Mouse (Mus musculus) midbrain, embryonic 13.5 days (tissue): Measurements from ENCODE around the gene Fat3. TPM values are rescaled to one million over a fixed set of nuclear protein-coding genes. Genes with fewer than 3 reads are reported as not detected.

Experiments
- ATAC-seq: fragments of 200-750 bp; cut with Nextera tagmentation; 2 replicates; pipeline ENCODE4 v1.8.0; 2017; ENCODE audit warnings: mild to moderate bottlenecking, moderate TSS enrichment, moderate library complexity
- H3K27ac ChIP-seq: fragments of 300-500 bp; sonication (generic); 2 replicates; pipeline ENCODE4 v1.5.1; 2015; ENCODE audit warnings: inconsistent platforms, mild to moderate bottlenecking, moderate library complexity
- H3K27me3 ChIP-seq: fragments of 300-500 bp; sonication (generic); 2 replicates; pipeline ENCODE4 v1.6.1; 2015; ENCODE audit warnings: mild to moderate bottlenecking, inconsistent platforms
- H3K36me3 ChIP-seq: fragments of 300-500 bp; sonication (generic); 2 replicates; pipeline ENCODE4 v1.6.1; 2015; ENCODE audit warnings: mild to moderate bottlenecking, inconsistent platforms
- H3K4me1 ChIP-seq: fragments of 300-500 bp; sonication (generic); replicated peaks from 2 replicates; pipeline ENCODE4 v1.6.1; 2015; ENCODE audit warnings: inconsistent platforms
- H3K4me2 ChIP-seq: fragments of 300-500 bp; sonication (generic); replicated peaks from 2 replicates; pipeline ENCODE4 v1.6.1; 2015; ENCODE audit warnings: moderate library complexity, mild to moderate bottlenecking, inconsistent platforms
- H3K4me3 ChIP-seq: fragments of 300-500 bp; sonication (generic); replicated peaks from 2 replicates; pipeline ENCODE4 v1.5.1; 2015; ENCODE audit warnings: mild to moderate bottlenecking, inconsistent platforms
- H3K9ac ChIP-seq: fragments of 300-500 bp; sonication (generic); replicated peaks from 2 replicates; pipeline ENCODE4 v1.6.1; 2015; ENCODE audit warnings: mild to moderate bottlenecking, inconsistent platforms
- H3K9me3 ChIP-seq: fragments of 300-500 bp; sonication (generic); 2 replicates; pipeline ENCODE4 v1.6.1; 2016; ENCODE audit warnings: mild to moderate bottlenecking, inconsistent platforms
- WGBS: fragments of 180-500 bp; shearing (Covaris S2); methylation state at CpG from one replicate; pipeline ENCODE4 v1.1.7; 2015; 5-methylcytosine and 5-hydroxymethylcytosine counted together
- polyA plus RNA-seq: library from polyadenylated mRNA; unstranded; fragments of >200 nt; fragmentation: Nextera tagmentation; extraction: Ambion mirVana; gene quantifications from 2 replicates; pipeline ENCODE4 v1.2.1, GENCODE M21; 2015

Gene Fat3
- polyA plus RNA-seq, 1 experiment from 2014 or later = 15.4 TPM

GRCm38 (mm10) chr9:15976959-15977663, 524.0 kb downstream of the Fat3 start:
- peak overlapping the region; percentile 56; the same call in 1 of the 2 replicates for H3K27ac ChIP-seq
- H3K27me3 ChIP-seq = no peaks in the 10 kb centered on the region
- 54% methylated on average over 12 of the region's 12 CpGs for WGBS

GRCm38 (mm10) chr9:15975999-15976398, 525.1 kb downstream of the Fat3 start:
- Histone ChIP-seq H3K9me3 (no peaks in the 10 kb centered on the region), H3K27ac (no peak overlapping the region), H3K36me3 (no peaks in the 10 kb centered on the region), H3K4me2 (no peak overlapping the region), H3K9ac (no peak overlapping the region), H3K4me1 (peaks cover 11% of the 10 kb centered on the region), H3K4me3 (no peak overlapping the region), H3K27me3 (no peaks in the 10 kb centered on the region)
- 87% methylated on average over 2 of the region's 2 CpGs for WGBS
- no peak for ATAC-seq

More at GRCm38 (mm10) chr9:15976959-15977663, 524.0 kb downstream of the Fat3 start:
- H3K4me1 ChIP-seq = peaks cover 11% of the 10 kb centered on the region
- no peak overlapping the region for H3K4me3 ChIP-seq
- no peaks in the 10 kb centered on the region for H3K36me3 ChIP-seq
- H3K9me3 ChIP-seq = no peaks in the 10 kb centered on the region
- no peak overlapping the region for H3K4me2 ChIP-seq
- no peak overlapping the region for H3K9ac ChIP-seq
- peak; percentile 65 for ATAC-seq

- Histone ChIP-seq H3K27ac (no peak overlapping the region), H3K4me3 (no peak overlapping the region), H3K4me2 (no peak overlapping the region), H3K4me1 (peaks cover 2% of the 10 kb centered on the region), H3K9me3 (no peaks in the 10 kb centered on the region), H3K36me3 (peaks cover 20% of the 10 kb centered on the region), H3K9ac (no peak overlapping the region), H3K27me3 (no peaks in the 10 kb centered on the region)
- WGBS = 79% methylated on average over 1 of the region's 1 CpGs
- ATAC-seq = no peak
Observed at GRCm38 (mm10) chr9:15972201-15972600, 528.9 kb downstream of the Fat3 start.

DNA sequence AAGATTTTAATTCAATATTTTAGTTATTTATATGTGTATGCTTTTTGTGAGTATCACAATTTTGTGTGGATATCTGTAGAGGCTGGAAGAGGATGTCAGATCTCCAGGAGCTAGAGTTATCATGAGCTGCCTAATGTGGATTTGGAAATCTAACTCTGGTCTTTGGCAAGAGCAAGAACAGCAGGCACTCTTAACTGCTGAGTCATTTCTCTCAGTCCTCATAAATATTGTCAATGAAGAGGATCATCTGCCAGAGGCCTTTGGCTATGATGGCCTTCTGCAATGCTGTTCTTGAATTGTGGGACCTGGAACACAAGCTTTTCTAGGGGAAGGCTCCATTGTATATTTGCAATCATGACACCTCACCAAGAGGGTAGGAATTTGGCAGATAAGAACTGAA, 529.7 kb downstream of the Fat3 start:
- Histone ChIP-seq H3K27me3 (no peaks in the 10 kb centered on the region), H3K4me2 (no peak overlapping the region), H3K9ac (no peak overlapping the region), H3K27ac (no peak overlapping the region), H3K4me3 (no peak overlapping the region), H3K9me3 (no peaks in the 10 kb centered on the region), H3K4me1 (no peaks in the 10 kb centered on the region), H3K36me3 (peaks cover 26% of the 10 kb centered on the region)
- no peak for ATAC-seq

DNA sequence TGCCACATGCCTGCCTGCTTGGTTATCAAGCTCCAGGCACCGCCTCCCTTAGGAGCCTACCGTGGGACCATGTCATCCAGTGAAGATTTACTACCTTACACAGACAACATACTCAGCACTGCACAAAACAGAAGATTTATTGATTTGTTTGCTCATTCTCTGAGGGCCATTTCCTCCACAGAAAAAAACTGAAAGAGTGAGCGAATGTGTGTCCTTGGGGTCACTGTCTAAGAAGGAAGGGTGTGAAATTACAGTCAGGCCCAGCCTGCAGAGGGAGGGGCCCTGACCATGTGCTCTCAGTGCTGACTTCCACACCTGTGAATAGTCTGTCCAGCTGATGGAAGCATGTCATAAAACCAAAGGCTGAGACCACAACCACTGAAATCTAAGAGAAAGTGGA, 536.9 kb downstream of the Fat3 start:
- no peak for ATAC-seq
- H3K9me3 ChIP-seq = no peaks in the 10 kb centered on the region
- no peak overlapping the region for H3K27ac ChIP-seq
- H3K4me3 ChIP-seq = no peak overlapping the region
- H3K9ac ChIP-seq = no peak overlapping the region
- H3K4me2 ChIP-seq = no peak overlapping the region
- H3K27me3 ChIP-seq = no peaks in the 10 kb centered on the region
- H3K36me3 ChIP-seq = peaks cover 48% of the 10 kb centered on the region
- H3K4me1 ChIP-seq = no peaks in the 10 kb centered on the region
- WGBS = 88% methylated on average over 3 of the region's 3 CpGs

GRCm38 (mm10) chr9:15962886-15963285, 538.2 kb downstream of the Fat3 start:
- Histone ChIP-seq H3K9ac (no peak overlapping the region), H3K9me3 (no peaks in the 10 kb centered on the region), H3K36me3 (peaks cover 56% of the 10 kb centered on the region), H3K4me2 (no peak overlapping the region), H3K4me1 (no peaks in the 10 kb centered on the region), H3K27me3 (no peaks in the 10 kb centered on the region), H3K27ac (no peak overlapping the region), H3K4me3 (no peak overlapping the region)
- WGBS = 88% methylated on average over 2 of the region's 2 CpGs
- ATAC-seq = no peak

DNA sequence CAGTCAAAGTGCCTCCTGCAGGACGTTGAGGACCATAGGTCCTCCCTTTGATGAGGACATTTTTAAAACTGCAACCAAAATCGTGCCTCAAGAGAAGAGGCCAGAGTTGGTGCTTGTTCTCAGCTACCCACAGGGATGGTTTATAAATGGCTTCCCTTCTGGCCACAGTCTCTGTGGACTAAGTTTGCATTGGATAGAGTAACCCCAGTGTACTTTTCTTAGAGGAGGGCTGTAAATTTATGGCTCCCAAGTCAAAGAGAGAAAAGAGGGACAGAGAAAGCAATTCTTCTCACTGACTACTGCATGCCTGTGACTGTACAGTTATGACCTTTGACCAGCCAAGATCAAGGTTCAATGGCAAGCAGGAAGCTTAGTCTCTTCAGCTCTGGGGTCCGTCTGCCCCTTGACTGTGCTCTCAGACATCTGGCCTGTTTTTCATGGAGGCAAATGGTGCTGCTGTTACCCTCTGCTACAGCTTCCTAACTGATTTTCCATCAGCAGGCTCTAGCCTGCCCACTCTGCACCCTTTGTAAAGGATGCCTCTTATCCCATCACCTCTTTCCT, 542.8 kb downstream of the Fat3 start:
- H3K36me3 ChIP-seq = peaks cover 35% of the 10 kb centered on the region
- no peak for ATAC-seq
- H3K9ac ChIP-seq = no peak overlapping the region
- H3K9me3 ChIP-seq = no peaks in the 10 kb centered on the region
- H3K4me1 ChIP-seq = peaks cover 6% of the 10 kb centered on the region; the same call in 1 of the 2 replicates
- WGBS = 78% methylated on average over 3 of the region's 3 CpGs
- no peak overlapping the region for H3K27ac ChIP-seq
- H3K4me3 ChIP-seq = no peak overlapping the region
- H3K4me2 ChIP-seq = no peak overlapping the region
- no peaks in the 10 kb centered on the region for H3K27me3 ChIP-seq

GRCm38 (mm10) chr9:15957816-15958215, 543.3 kb downstream of the Fat3 start:
- Histone ChIP-seq H3K27me3 (no peaks in the 10 kb centered on the region), H3K9ac (no peak overlapping the region), H3K4me1 (peaks cover 6% of the 10 kb centered on the region; the same call in 1 of the 2 replicates), H3K4me3 (no peak overlapping the region), H3K36me3 (peaks cover 35% of the 10 kb centered on the region), H3K27ac (no peak overlapping the region), H3K9me3 (no peaks in the 10 kb centered on the region), H3K4me2 (no peak overlapping the region)
- WGBS = 64% methylated on average over 3 of the region's 3 CpGs
- ATAC-seq = no peak

- Histone ChIP-seq H3K36me3 (peaks cover 24% of the 10 kb centered on the region), H3K9ac (no peak overlapping the region), H3K4me1 (peaks cover 6% of the 10 kb centered on the region; the same call in 1 of the 2 replicates), H3K4me2 (no peak overlapping the region), H3K27me3 (no peaks in the 10 kb centered on the region), H3K4me3 (no peak overlapping the region), H3K27ac (no peak overlapping the region), H3K9me3 (no peaks in the 10 kb centered on the region)
- ATAC-seq = peak; percentile 51; the same call in 1 of the 2 replicates
- WGBS = 69% methylated on average over 5 of the region's 5 CpGs
Observed at GRCm38 (mm10) chr9:15955147-15955782, 545.8 kb downstream of the Fat3 start.

DNA sequence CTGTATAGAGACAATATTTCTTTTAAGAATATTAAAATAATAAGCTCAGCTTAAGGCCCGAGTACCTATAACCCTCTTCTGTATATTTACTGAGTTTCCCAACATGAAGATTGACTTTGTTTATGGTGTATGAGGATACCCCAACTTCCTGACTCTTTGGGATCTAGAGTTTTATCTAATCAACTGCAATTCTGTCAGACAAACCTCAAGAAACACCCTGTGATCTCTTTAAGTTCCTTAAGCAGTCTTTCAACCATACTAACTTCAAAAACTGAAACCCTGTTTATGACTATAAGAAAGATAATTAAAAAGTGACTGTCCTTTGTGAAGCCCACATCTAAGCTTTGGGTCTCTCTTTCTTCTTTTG, 546.8 kb downstream of the Fat3 start:
- H3K4me1 ChIP-seq = peaks cover 6% of the 10 kb centered on the region; the same call in 1 of the 2 replicates
- no peaks in the 10 kb centered on the region for H3K27me3 ChIP-seq
- WGBS = 79% methylated on average over 1 of the region's 1 CpGs
- no peak overlapping the region for H3K4me3 ChIP-seq
- H3K27ac ChIP-seq = no peak overlapping the region
- peaks cover 15% of the 10 kb centered on the region for H3K36me3 ChIP-seq
- no peak for ATAC-seq
- no peaks in the 10 kb centered on the region for H3K9me3 ChIP-seq
- no peak overlapping the region for H3K9ac ChIP-seq
- H3K4me2 ChIP-seq = no peak overlapping the region

DNA sequence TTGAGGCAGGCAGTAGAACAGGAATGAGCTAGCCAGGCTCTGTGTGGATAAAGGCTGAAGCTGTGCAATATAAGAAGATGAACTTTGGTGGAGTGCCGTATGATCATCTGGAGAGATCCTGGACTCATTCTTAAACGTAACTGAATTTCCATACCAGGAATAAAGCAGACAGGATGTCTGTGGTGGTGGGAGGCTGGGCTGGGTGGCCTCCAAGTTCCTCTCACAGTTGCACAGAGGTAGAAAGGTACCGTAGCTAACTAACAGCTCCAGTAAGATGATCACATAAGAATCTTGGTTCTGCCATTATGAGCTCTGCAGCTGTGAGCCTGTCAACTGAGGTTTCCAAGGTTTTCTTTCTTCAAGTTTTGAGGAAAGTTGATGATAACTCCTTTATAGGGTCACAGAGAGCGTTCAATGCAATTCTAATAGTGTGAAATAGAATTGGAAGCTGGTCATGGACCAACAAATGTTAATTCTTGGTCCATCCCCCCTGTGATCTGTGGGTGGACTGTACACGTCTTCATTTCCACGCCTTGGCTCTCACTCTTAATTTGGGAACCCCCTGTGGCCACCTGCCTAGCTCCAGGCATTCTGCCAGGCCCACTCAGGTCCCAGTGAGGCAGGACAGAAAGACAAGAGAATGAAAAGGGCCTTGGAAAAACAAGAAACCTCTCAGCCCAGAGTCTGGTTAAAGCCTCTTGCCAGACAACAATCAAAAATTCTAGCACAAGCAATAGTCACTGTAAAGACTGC, 547.3 kb downstream of the Fat3 start:
- 82% methylated on average over 6 of the region's 6 CpGs for WGBS
- Histone ChIP-seq H3K4me2 (no peak overlapping the region), H3K9me3 (no peaks in the 10 kb centered on the region), H3K4me3 (no peak overlapping the region), H3K27me3 (no peaks in the 10 kb centered on the region), H3K9ac (no peak overlapping the region), H3K4me1 (peaks cover 6% of the 10 kb centered on the region; the same call in 1 of the 2 replicates), H3K36me3 (peaks cover 9% of the 10 kb centered on the region; the same call in 1 of the 2 replicates), H3K27ac (no peak overlapping the region)
- ATAC-seq = no peak

DNA sequence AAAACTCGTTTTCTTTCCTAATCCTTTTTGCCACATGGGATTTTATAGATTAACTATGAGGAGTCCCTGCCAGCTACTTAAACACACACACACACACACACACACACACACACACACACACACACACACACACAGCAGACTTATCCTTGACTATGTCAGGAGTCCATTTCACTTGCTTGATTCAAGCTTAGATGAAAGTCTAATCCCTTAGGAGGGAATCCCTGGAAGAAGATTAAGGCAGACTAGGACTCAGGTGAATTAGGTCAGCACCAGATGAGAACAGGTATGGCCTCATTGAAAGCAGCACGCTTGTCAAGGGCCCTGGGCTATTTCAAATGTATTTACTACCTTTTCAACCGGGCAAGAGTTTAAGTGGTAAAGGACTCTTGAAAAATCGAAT, 553.0 kb downstream of the Fat3 start:
- Histone ChIP-seq H3K9ac (no peak overlapping the region), H3K27ac (no peak overlapping the region), H3K27me3 (no peaks in the 10 kb centered on the region), H3K4me3 (no peak overlapping the region), H3K4me2 (no peak overlapping the region), H3K9me3 (no peaks in the 10 kb centered on the region), H3K36me3 (no peaks in the 10 kb centered on the region), H3K4me1 (peaks cover 7% of the 10 kb centered on the region)
- WGBS = 80% methylated on average over 4 of the region's 4 CpGs
- no peak for ATAC-seq
